Mouse (Mus musculus): ENCODE measurements at regions not wholly inside any gene's neighbourhood (a gene's known extent, or its start where the extent isn't known, plus 50 kb on each side); places are given as distances from the start of the nearest gene placed in this dataset.

GRCm38 (mm10) chr3:134509702-134510101 is 273.4 kb downstream of the Cxxc4 start:
- TF ChIP-seq CTCF (IDR thresholded peaks at IDR 0.05; ENCODE audit: borderline replicate concordance, insufficient read depth, low read depth, low read length), result no peak
- TF ChIP-seq POLR2A (IDR thresholded peaks at IDR 0.05; ENCODE audit: borderline replicate concordance, insufficient read depth, low read length), result no peak

All from cerebellum, adult 2 months (tissue).